Mouse (Mus musculus) midbrain, embryonic 11.5 days (tissue): ENCODE measurements at regions not wholly inside any gene's neighbourhood (a gene's known extent, or its start where the extent isn't known, plus 50 kb on each side); places are given as distances from the start of the nearest gene placed in this dataset.
A peak's percentile ranks its signal among the peaks of the same experiment; 100 is the strongest.

ENCODE experiments used
- ATAC-seq: fragments of 200-750 bp; cut with Nextera tagmentation; 2 replicates; pipeline ENCODE4 v1.8.0; 2017; ENCODE audit warnings: moderate TSS enrichment, moderate library complexity; ENCODE audit not compliant: low FRiP score
- DNase-seq: peaks from one replicate; pipeline ENCODE4 v3.0.0; 2015; ENCODE audit warnings: low spot score; ENCODE audit errors: missing footprints
- H3K27ac ChIP-seq: fragments of 300-500 bp; sonication (generic); 2 replicates; pipeline ENCODE4 v1.5.1; 2014; ENCODE audit warnings: low read depth, low read length
- H3K27me3 ChIP-seq: fragments of 300-500 bp; sonication (generic); 2 replicates; pipeline ENCODE4 v1.6.1; 2014; ENCODE audit warnings: mild to moderate bottlenecking, low read length, moderate library complexity, mixed read lengths; ENCODE audit not compliant: control insufficient read depth, insufficient read depth
- H3K36me3 ChIP-seq: fragments of 300-500 bp; sonication (generic); 2 replicates; pipeline ENCODE4 v1.6.1; 2014; ENCODE audit warnings: mild to moderate bottlenecking, low read length, moderate library complexity, mixed read lengths; ENCODE audit not compliant: control insufficient read depth, insufficient read depth
- H3K4me1 ChIP-seq: fragments of 300-500 bp; sonication (generic); 2 replicates; pipeline ENCODE4 v1.6.1; 2014; ENCODE audit warnings: low read length; ENCODE audit not compliant: control insufficient read depth, insufficient read depth
- H3K4me2 ChIP-seq: fragments of 300-500 bp; sonication (generic); 2 replicates; pipeline ENCODE4 v1.6.1; 2014; ENCODE audit warnings: mild to moderate bottlenecking, moderate library complexity
- H3K4me3 ChIP-seq: fragments of 300-500 bp; sonication (generic); 2 replicates; pipeline ENCODE4 v1.5.1; 2014; ENCODE audit warnings: low read depth, low read length
- H3K9ac ChIP-seq: fragments of 300-500 bp; sonication (generic); 2 replicates; pipeline ENCODE4 v1.6.1; 2014; ENCODE audit warnings: low read length
- H3K9me3 ChIP-seq: fragments of 300-500 bp; sonication (generic); 2 replicates; pipeline ENCODE4 v1.6.1; 2016; ENCODE audit warnings: low read length; ENCODE audit not compliant: control insufficient read depth
- WGBS: fragments of 180-500 bp; shearing (Covaris S2); extraction: QIAGEN DNeasy Blood & Tissue Kit; methylation state at CpG from one replicate; pipeline ENCODE4 v1.1.7; 2014; 5-methylcytosine and 5-hydroxymethylcytosine counted together

DNA sequence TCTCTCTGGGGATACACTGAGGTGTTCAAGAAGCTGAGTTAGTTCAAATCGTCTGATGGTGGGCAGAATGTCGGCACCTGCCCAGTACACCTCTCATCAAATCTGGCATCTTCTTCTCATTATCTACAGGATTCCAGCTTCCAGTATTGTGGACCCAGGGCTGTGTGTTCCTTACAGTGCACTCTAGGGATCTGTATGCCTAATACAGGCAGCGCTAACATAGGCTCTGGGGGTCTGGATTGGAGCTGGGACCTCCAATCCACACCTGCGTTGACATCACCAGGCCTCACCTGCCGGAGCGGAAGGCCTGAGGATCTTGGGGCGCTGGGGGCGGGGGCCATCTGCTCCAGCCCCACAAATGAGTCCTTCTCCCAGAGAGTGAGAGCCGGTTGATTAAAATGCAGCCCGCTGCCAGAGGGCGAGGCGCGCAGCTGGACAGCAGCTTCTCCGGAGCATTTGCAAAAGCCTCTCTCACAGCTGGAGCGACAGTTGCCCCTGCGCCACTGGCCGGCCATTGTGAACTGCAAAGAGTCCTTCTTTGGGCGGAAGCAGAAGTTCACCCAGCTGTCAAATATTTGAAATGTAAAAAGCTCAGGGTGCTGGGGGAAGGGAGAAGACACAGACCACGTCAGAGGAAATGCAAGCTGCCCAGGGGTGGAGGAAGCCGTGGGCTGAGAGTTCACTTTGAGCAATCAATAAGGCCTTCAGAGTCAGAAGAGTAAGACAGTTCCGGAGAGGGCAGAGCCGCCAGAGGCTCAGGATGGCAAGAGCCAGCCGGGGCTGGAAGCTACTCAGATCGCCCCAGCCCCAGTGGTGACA, 347.0 kb downstream of the Rnf144a start:
- peak overlapping the region; percentile 40 for H3K4me2 ChIP-seq
- no peaks in the 10 kb centered on the region for H3K36me3 ChIP-seq
- H3K4me3 ChIP-seq = peak overlapping the region; percentile 16; the same call in 1 of the 2 replicates
- H3K9me3 ChIP-seq = no peaks in the 10 kb centered on the region
- DNase-seq = peak; percentile 90
- no peak overlapping the region for H3K27ac ChIP-seq
- H3K9ac ChIP-seq = peak overlapping the region; percentile 24
- no peaks in the 10 kb centered on the region for H3K27me3 ChIP-seq
- peaks cover 9% of the 10 kb centered on the region for H3K4me1 ChIP-seq
- ATAC-seq = no peak
- 5% methylated on average over 24 of the region's 24 CpGs for WGBS

DNA sequence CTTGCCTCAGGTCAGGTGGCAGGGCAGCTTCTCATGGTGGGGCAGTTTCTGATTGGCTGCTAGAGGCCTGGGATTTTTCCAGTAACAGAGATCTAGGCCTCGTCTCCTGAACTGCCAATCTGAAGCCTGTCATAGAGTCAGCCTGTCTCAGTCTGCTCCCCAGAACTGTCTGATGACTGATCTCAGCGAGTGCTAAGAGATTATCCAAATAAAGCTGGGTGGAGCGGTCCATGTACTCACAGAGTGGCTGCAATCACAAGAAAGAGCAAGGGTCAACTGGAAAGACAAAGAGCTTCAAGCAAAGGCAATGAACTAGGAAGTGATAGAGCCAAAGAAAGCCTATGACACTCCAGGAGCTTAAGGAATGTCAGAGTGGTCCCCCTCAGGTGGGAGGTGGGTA, 354.7 kb downstream of the Rnf144a start:
- Histone ChIP-seq H3K4me2 (no peak overlapping the region), H3K9me3 (no peaks in the 10 kb centered on the region), H3K27me3 (no peaks in the 10 kb centered on the region), H3K4me3 (no peak overlapping the region), H3K27ac (no peak overlapping the region), H3K36me3 (no peaks in the 10 kb centered on the region), H3K9ac (no peak overlapping the region), H3K4me1 (no peaks in the 10 kb centered on the region)
- DNase-seq = no peak
- ATAC-seq = no peak
- 35% methylated on average over 3 of the region's 3 CpGs for WGBS

DNA sequence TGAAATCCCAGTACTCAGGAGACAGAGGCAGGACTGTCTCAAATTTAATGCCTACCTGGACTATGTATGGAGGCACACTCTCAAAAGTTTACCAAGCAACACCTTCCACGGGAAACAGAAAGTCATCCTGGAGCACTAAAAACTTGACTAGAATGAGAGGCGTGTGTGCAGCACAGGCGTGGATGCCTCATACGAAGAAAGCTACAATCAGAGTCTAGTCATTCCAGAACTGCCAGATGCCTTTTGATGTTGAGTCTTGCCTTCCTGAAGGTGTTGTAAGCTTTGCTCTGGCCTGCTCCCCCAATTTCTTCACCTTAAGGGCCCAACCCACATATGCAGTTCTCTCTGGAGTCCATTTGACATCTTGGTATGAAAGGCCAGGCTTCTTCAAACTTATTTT, 356.0 kb downstream of the Rnf144a start:
- Histone ChIP-seq H3K27me3 (no peaks in the 10 kb centered on the region), H3K4me1 (no peaks in the 10 kb centered on the region), H3K4me2 (no peak overlapping the region), H3K36me3 (no peaks in the 10 kb centered on the region), H3K9me3 (no peaks in the 10 kb centered on the region), H3K9ac (no peak overlapping the region), H3K27ac (no peak overlapping the region), H3K4me3 (no peak overlapping the region)
- no peak for ATAC-seq
- DNase-seq = no peak
- WGBS = 92% methylated on average over 4 of the region's 4 CpGs

DNA sequence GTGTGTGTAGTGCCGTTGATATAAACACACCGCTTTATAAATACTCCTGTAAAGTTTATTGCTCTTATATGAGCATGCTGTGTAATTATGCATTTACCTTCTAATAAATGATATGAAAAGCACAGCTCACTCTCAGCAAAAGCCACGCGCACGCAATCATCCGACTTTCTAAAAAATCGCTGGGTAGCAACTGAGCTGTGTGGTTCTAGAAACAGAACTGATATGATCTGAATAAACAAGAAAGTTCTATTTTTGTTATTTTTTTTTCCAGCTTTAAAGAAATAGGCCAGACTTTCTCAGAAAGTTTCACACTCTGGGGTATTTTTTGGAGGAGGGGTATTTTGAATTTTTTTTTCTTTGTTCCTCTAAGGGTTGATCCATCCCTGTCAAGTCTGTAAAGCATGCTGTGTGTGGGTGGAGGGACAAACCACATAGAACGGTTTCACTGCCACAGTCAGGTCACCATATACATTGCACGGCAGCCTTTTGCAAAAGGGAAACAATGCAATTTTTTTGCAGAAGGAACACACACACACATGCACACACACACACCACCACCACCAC, 357.5 kb downstream of the Rnf144a start:
- Histone ChIP-seq H3K4me2 (no peak overlapping the region), H3K4me3 (no peak overlapping the region), H3K27ac (no peak overlapping the region), H3K4me1 (no peaks in the 10 kb centered on the region), H3K9me3 (no peaks in the 10 kb centered on the region), H3K9ac (no peak overlapping the region), H3K27me3 (no peaks in the 10 kb centered on the region), H3K36me3 (no peaks in the 10 kb centered on the region)
- DNase-seq (peak; percentile 14), ATAC-seq (no peak)
- WGBS = 94% methylated on average over 9 of the region's 9 CpGs

DNA sequence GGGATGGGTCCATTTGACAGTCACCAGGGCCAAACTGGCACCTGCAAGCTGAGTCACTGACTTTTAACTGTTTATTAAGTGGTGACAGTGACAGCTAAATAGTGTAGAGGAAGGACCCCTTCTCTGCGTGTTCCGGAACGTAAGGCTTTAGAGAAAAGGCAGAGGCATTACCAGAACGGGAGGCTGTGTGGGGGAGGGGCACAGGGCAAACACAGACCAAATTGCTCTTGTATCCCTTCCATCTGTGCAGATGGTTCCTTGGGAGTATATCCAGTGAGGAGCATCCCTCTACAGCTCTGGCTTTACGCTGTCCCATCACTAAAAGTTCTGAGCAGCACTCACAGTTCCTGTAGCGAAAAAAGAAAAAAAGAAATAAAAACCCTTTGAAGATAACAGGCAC, 368.1 kb downstream of the Rnf144a start:
- Histone ChIP-seq H3K4me2 (no peak overlapping the region), H3K4me1 (no peaks in the 10 kb centered on the region), H3K27me3 (no peaks in the 10 kb centered on the region), H3K36me3 (no peaks in the 10 kb centered on the region), H3K9me3 (no peaks in the 10 kb centered on the region), H3K27ac (no peak overlapping the region), H3K4me3 (no peak overlapping the region), H3K9ac (no peak overlapping the region)
- WGBS = 86% methylated on average over 6 of the region's 6 CpGs
- DNase-seq = no peak
- no peak for ATAC-seq

DNA sequence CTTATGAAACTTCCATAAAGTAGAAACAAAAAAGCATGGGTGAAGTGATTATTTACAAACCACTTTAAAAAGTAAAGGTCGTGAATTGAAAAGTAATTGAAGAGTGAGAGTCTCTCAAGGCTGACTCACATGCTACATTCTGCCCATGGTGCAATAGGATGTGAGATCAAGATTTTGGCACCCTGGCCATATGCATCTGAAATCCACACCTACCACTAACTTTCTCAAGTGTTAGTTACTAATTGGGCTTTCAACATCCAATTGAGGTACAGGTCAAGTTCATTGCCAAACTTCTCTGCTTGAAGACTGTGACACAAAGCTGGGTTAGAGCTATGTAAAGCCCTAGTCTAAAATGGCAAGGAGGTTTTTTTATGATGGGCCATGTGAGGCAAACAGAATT, 369.7 kb downstream of the Rnf144a start:
- Histone ChIP-seq H3K9ac (no peak overlapping the region), H3K36me3 (no peaks in the 10 kb centered on the region), H3K27ac (no peak overlapping the region), H3K4me3 (no peak overlapping the region), H3K27me3 (no peaks in the 10 kb centered on the region), H3K4me2 (no peak overlapping the region), H3K4me1 (no peaks in the 10 kb centered on the region), H3K9me3 (no peaks in the 10 kb centered on the region)
- ATAC-seq (no peak), DNase-seq (no peak)
- WGBS = 86% methylated on average over 1 of the region's 1 CpGs

DNA sequence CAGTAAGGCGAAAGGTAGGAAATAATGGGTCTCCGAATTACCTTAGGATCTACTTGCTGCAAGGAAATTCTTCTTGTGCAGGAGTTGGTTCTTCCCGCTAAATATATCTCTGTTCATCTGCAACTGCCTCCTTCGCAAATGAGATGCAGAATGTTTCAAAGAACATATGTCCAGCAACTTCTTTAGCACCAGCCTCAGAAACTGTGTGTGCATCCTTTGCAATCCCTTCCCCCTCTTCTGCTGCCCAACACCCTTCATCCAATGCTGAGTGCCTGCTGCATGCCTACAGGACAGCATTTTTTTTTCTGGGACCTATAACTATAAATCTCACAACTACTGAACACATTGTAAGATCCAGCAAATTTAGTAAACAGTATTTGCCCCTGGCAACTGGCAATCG, 402.1 kb downstream of the Rnf144a start:
- no peaks in the 10 kb centered on the region for H3K9me3 ChIP-seq
- H3K4me2 ChIP-seq = no peak overlapping the region
- 88% methylated on average over 5 of the region's 5 CpGs for WGBS
- no peaks in the 10 kb centered on the region for H3K27me3 ChIP-seq
- ATAC-seq = no peak
- H3K27ac ChIP-seq = no peak overlapping the region
- no peaks in the 10 kb centered on the region for H3K4me1 ChIP-seq
- no peak overlapping the region for H3K9ac ChIP-seq
- no peak overlapping the region for H3K4me3 ChIP-seq
- H3K36me3 ChIP-seq = no peaks in the 10 kb centered on the region
- no peak for DNase-seq

DNA sequence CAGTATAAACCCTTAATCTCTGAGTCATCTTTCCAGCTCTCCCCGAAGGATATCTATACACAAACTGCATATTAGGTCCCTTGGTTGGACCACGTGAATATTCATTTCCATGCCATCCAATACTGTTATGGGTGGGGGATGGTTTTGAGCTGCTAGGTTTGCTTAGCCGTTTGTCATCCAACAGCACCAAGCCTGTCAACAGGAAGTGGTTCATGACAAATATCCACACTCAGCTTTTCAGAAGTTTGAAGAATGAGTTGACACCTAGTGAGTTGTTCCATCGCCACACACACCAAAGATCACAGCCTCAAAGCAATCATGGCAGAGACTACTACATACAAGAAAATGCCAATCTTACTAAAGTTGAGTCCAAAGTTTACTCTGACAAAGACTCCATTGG, 421.0 kb downstream of the Rnf144a start:
- no peaks in the 10 kb centered on the region for H3K27me3 ChIP-seq
- no peaks in the 10 kb centered on the region for H3K36me3 ChIP-seq
- H3K27ac ChIP-seq = no peak overlapping the region
- WGBS = 82% methylated on average over 4 of the region's 4 CpGs
- H3K4me1 ChIP-seq = no peaks in the 10 kb centered on the region
- no peaks in the 10 kb centered on the region for H3K9me3 ChIP-seq
- H3K9ac ChIP-seq = no peak overlapping the region
- no peak overlapping the region for H3K4me3 ChIP-seq
- H3K4me2 ChIP-seq = no peak overlapping the region
- DNase-seq = no peak
- ATAC-seq = no peak

DNA sequence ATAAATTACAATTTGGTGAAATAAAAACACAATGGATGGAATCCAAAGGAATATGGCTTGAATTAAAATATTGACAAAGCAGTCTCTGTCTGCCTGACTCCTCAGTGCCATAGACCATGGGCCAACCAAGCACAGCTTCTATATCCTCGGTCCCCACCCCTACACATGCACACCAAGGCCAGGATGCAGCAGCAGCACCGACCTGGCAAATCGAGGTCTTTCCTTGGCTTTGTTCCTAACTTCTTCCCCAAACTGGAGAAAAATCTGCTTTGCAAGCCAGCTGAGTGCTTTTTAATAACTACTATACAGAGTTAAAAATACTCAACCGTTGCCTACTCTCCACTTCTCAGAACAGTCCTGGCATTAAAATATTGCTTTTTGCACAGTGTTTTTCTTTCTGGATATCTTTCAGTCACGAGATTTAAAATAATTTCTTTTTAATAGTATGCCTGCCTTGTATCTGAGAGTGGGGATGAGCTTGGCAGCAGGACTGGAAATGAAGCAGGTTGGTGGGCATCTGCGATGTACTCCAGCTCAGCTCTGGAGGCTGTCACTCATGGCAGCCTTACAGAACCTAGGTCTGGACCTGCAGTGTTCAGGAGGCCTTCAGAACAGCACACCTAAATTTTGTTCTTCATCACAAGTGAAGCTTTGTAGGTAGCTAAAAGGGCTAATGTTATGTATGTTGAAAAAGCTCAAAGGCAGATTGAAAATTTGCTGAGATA, 423.1 kb downstream of the Rnf144a start:
- Histone ChIP-seq H3K27ac (no peak overlapping the region), H3K9ac (no peak overlapping the region), H3K9me3 (no peaks in the 10 kb centered on the region), H3K27me3 (no peaks in the 10 kb centered on the region), H3K4me2 (no peak overlapping the region), H3K36me3 (no peaks in the 10 kb centered on the region), H3K4me1 (no peaks in the 10 kb centered on the region), H3K4me3 (no peak overlapping the region)
- DNase-seq = no peak
- ATAC-seq = no peak
- 91% methylated on average over 6 of the region's 6 CpGs for WGBS
